Mouse (Mus musculus) midbrain, embryonic 10.5 days (tissue): ENCODE results near the gene Ern1. TPM values are rescaled to one million over a fixed set of nuclear protein-coding genes. Genes with fewer than 3 reads are reported as not detected.
A peak's percentile ranks its signal among the peaks of the same experiment; 100 is the strongest.

Source experiments
- DNase-seq: peaks from one replicate; pipeline ENCODE4 v3.0.0-alpha.2; 2017; ENCODE audit warnings: low spot score
- H3K27ac ChIP-seq: fragments of 300-500 bp; sonication (generic); replicated peaks from 2 replicates; pipeline ENCODE4 v1.5.1; 2016; ENCODE audit warnings: mild to moderate bottlenecking
- H3K27me3 ChIP-seq: fragments of 300-500 bp; sonication (generic); 2 replicates; pipeline ENCODE4 v1.6.1; 2016; ENCODE audit warnings: low read depth, mild to moderate bottlenecking; ENCODE audit not compliant: poor library complexity, severe bottlenecking
- H3K36me3 ChIP-seq: fragments of 300-500 bp; sonication (generic); 2 replicates; pipeline ENCODE4 v1.6.1; 2016; ENCODE audit warnings: mild to moderate bottlenecking, moderate library complexity
- H3K4me1 ChIP-seq: fragments of 300-500 bp; sonication (generic); 2 replicates; pipeline ENCODE4 v1.6.1; 2016
- H3K4me3 ChIP-seq: fragments of 300-500 bp; sonication (generic); 2 replicates; pipeline ENCODE4 v1.5.1; 2016; ENCODE audit warnings: mild to moderate bottlenecking, moderate library complexity
- H3K9me3 ChIP-seq: fragments of 300-500 bp; sonication (generic); replicated peaks from 2 replicates; pipeline ENCODE4 v1.6.1; 2016; ENCODE audit warnings: mild to moderate bottlenecking
- WGBS: fragments of 180-500 bp; shearing (Covaris S2); methylation state at CpG from one replicate; pipeline ENCODE4 v1.1.7; 2016; 5-methylcytosine and 5-hydroxymethylcytosine counted together
- polyA plus RNA-seq: library from polyadenylated mRNA; unstranded; fragments of >200 nt; fragmentation: Nextera tagmentation; extraction: Ambion mirVana; gene quantifications from 2 replicates; pipeline ENCODE4 v1.2.1, GENCODE M21; 2016

The Ern1 gene
- 5.0 and 5.2 TPM in 2 replicates for polyA plus RNA-seq

DNA sequence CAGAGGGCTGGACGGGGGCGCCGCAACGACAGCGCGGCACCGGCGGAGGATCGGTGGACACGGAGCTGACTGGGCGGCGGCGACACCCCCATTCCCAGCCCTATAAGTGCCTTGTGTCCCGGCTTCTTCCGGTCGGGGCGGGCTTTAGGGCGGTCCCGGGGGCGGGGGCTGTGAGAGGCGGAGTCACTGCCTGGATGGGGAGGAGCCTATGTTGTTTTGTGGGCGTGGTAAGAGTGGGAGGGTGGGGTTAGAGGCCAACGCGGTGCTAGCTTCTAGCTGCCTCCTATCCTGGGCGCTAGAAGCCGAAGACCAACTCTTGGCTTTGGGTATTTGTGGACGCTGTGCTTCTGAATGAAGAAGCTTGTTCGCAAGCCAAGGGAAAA, at the start of gene Ern1:
Gene Ern1 (minus strand): TSS at position 120 of the 383 bp plus-strand sequence.
- Histone ChIP-seq H3K4me3 (peak within 1 kb of the TSS; percentile 73), H3K9me3 (no peaks in the 10 kb centered on the region), H3K27ac (peak within 1 kb of the TSS; percentile 83), H3K4me1 (peaks cover 35% of the 10 kb centered on the region), H3K36me3 (no peaks in the 10 kb centered on the region), H3K27me3 (peaks cover 4% of the 10 kb centered on the region; the same call in 1 of the 2 replicates)
- peak; percentile 98 for DNase-seq
- WGBS: under 1% methylated on average over 28 of the region's 28 CpGs

GRCm38 (mm10) chr11:106536253-106536912, 48.7 kb upstream of the Ern1 start:
- peaks cover 34% of the 10 kb centered on the region for H3K4me1 ChIP-seq
- H3K36me3 ChIP-seq: peaks cover 5% of the 10 kb centered on the region; the same call in 1 of the 2 replicates
- H3K9me3 ChIP-seq: no peaks in the 10 kb centered on the region
- 74% methylated on average over 11 of the region's 11 CpGs for WGBS
- H3K4me3 ChIP-seq: no peak overlapping the region
- H3K27me3 ChIP-seq: no peaks in the 10 kb centered on the region
- no peak for DNase-seq
- peak overlapping the region; percentile 35; the same call in 1 of the 2 replicates for H3K27ac ChIP-seq

- Histone ChIP-seq H3K27ac (peak overlapping the region; percentile 5; the same call in 1 of the 2 replicates), H3K36me3 (peaks cover 8% of the 10 kb centered on the region; the same call in 1 of the 2 replicates), H3K4me1 (peaks cover 34% of the 10 kb centered on the region), H3K27me3 (no peaks in the 10 kb centered on the region), H3K9me3 (no peaks in the 10 kb centered on the region), H3K4me3 (no peak overlapping the region)
- DNase-seq: no peak
- 93% methylated on average over 9 of the region's 9 CpGs for WGBS
These were observed 48.1 kb upstream of the Ern1 start for GRCm38 (mm10) chr11:106535660-106536252.

GRCm38 (mm10) chr11:106532248-106532790, 44.7 kb upstream of the Ern1 start:
- H3K27me3 ChIP-seq: peaks cover 15% of the 10 kb centered on the region; the same call in 1 of the 2 replicates
- H3K9me3 ChIP-seq: no peaks in the 10 kb centered on the region
- no peak for DNase-seq
- WGBS: 56% methylated on average over 9 of the region's 9 CpGs
- 0 out of 2 replicates have a peak overlapping the region, but pooled peaks have one; percentile 29 for H3K27ac ChIP-seq
- no peak overlapping the region for H3K4me3 ChIP-seq
- peaks cover 55% of the 10 kb centered on the region for H3K4me1 ChIP-seq
- H3K36me3 ChIP-seq: peaks cover 8% of the 10 kb centered on the region; the same call in 1 of the 2 replicates

DNA sequence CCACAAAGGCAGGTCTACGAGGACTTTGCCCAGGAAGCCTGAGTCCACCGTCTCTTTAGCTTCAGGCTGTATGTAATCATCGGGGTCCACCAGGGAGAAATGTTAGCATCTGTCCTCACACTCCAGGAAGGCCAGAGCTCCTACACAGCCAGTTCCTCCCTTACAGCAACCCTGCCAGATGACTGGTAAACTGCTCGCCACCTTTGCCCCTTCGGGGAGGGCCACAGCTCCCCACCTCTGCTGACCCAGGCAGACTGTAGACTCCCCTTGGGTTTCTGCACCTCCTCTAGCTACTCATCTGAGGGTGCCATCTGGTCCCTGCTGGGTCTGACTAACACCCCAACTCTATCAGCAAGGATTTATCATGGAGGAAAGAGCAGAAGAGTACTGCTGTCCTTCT, 42.1 kb upstream of the Ern1 start:
- 80% methylated on average over 5 of the region's 5 CpGs for WGBS
- no peak for DNase-seq
- Histone ChIP-seq H3K27ac (no peak overlapping the region), H3K27me3 (peaks cover 27% of the 10 kb centered on the region), H3K36me3 (peaks cover 8% of the 10 kb centered on the region; the same call in 1 of the 2 replicates), H3K4me1 (peaks cover 58% of the 10 kb centered on the region), H3K9me3 (no peaks in the 10 kb centered on the region), H3K4me3 (no peak overlapping the region)

DNA sequence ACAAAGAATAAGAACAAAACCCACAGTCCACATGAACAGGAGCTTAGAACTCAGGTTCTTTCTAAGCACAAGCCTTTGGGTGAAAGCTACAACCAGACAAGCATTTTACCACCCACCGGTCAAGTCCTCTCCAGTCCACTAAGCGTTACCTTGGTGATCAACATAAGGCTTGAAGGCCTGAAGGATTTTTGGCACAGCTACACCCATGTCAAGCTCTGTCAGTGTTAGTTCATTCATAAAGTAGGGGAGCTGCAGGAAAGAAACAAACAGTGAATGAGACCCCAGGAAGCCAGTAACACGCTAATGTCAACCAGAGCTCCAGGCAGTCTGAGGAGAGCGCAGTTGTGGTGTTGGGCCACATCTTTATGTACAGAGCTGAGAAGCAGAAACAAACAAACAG, 41.5 kb upstream of the Ern1 start:
- WGBS: 73% methylated on average over 4 of the region's 4 CpGs
- H3K27ac ChIP-seq: no peak overlapping the region
- no peak for DNase-seq
- H3K4me3 ChIP-seq: no peak overlapping the region
- no peaks in the 10 kb centered on the region for H3K9me3 ChIP-seq
- peaks cover 53% of the 10 kb centered on the region for H3K4me1 ChIP-seq
- H3K36me3 ChIP-seq: peaks cover 8% of the 10 kb centered on the region; the same call in 1 of the 2 replicates
- peaks cover 34% of the 10 kb centered on the region for H3K27me3 ChIP-seq

- Histone ChIP-seq H3K27ac (no peak overlapping the region), H3K36me3 (peaks cover 8% of the 10 kb centered on the region; the same call in 1 of the 2 replicates), H3K4me3 (no peak overlapping the region), H3K27me3 (peaks cover 46% of the 10 kb centered on the region), H3K9me3 (no peaks in the 10 kb centered on the region), H3K4me1 (peaks cover 47% of the 10 kb centered on the region)
- 37% methylated on average over 1 of the region's 1 CpGs for WGBS
- no peak for DNase-seq
These were observed 40.3 kb upstream of the Ern1 start for GRCm38 (mm10) chr11:106527926-106528325.

GRCm38 (mm10) chr11:106527147-106527821, 39.6 kb upstream of the Ern1 start:
- peak; percentile 45 for DNase-seq
- Histone ChIP-seq H3K36me3 (peaks cover 8% of the 10 kb centered on the region; the same call in 1 of the 2 replicates), H3K27me3 (peaks cover 46% of the 10 kb centered on the region), H3K27ac (0 out of 2 replicates have a peak overlapping the region, but pooled peaks have one; percentile 17), H3K9me3 (no peaks in the 10 kb centered on the region), H3K4me3 (no peak overlapping the region), H3K4me1 (peaks cover 46% of the 10 kb centered on the region)
- WGBS: 27% methylated on average over 10 of the region's 10 CpGs

DNA sequence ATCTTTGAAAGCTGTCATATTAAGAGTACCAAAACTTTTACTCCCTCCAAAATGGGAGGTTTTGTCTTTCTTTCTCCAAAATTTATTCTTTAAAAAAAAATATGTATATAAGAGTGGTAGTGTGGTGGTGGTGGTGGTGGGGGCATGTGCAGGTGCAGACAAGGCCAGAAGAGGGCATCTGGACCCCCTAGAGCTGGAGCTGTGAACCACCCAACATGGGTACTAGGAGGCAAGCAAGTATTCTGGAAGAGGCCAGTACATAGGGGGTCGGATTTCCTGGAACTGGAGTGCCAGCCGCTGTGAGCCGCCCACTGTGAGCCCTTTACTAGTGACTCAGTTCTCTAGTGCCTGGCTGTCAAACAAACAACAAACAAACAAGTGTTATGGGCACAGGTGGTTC, 34.9 kb upstream of the Ern1 start:
- no peaks in the 10 kb centered on the region for H3K36me3 ChIP-seq
- peaks cover 66% of the 10 kb centered on the region for H3K4me1 ChIP-seq
- H3K9me3 ChIP-seq: no peaks in the 10 kb centered on the region
- 53% methylated on average over 3 of the region's 3 CpGs for WGBS
- peaks cover 39% of the 10 kb centered on the region for H3K27me3 ChIP-seq
- DNase-seq: no peak
- no peak overlapping the region for H3K4me3 ChIP-seq
- no peak overlapping the region for H3K27ac ChIP-seq

- peaks cover 61% of the 10 kb centered on the region for H3K4me1 ChIP-seq
- no peak overlapping the region for H3K4me3 ChIP-seq
- H3K9me3 ChIP-seq: no peaks in the 10 kb centered on the region
- H3K27me3 ChIP-seq: peaks cover 37% of the 10 kb centered on the region
- no peak for DNase-seq
- no peak overlapping the region for H3K27ac ChIP-seq
- WGBS: 59% methylated on average over 4 of the region's 4 CpGs
- no peaks in the 10 kb centered on the region for H3K36me3 ChIP-seq
These were observed 34.0 kb upstream of the Ern1 start for GRCm38 (mm10) chr11:106521612-106522011.

GRCm38 (mm10) chr11:106520404-106520803, 32.8 kb upstream of the Ern1 start:
- WGBS: 16% methylated on average over 3 of the region's 3 CpGs
- no peak for DNase-seq
- no peaks in the 10 kb centered on the region for H3K9me3 ChIP-seq
- no peaks in the 10 kb centered on the region for H3K36me3 ChIP-seq
- H3K27ac ChIP-seq: peak overlapping the region; percentile 82
- peaks cover 53% of the 10 kb centered on the region for H3K4me1 ChIP-seq
- peaks cover 31% of the 10 kb centered on the region for H3K27me3 ChIP-seq
- H3K4me3 ChIP-seq: no peak overlapping the region; the same call in 1 of the 2 replicates

- 52% methylated on average over 4 of the region's 4 CpGs for WGBS
- H3K36me3 ChIP-seq: no peaks in the 10 kb centered on the region
- no peak overlapping the region for H3K4me3 ChIP-seq
- peaks cover 62% of the 10 kb centered on the region for H3K4me1 ChIP-seq
- H3K9me3 ChIP-seq: no peaks in the 10 kb centered on the region
- no peak for DNase-seq
- peaks cover 22% of the 10 kb centered on the region for H3K27me3 ChIP-seq
- peak overlapping the region; percentile 82 for H3K27ac ChIP-seq
These were observed 31.9 kb upstream of the Ern1 start for GRCm38 (mm10) chr11:106519519-106519918.
